7 mouse cellular contexts compared by ENCODE assay signal in genomic region chr1:182019266-182019925, GRCm38 (mm10). TPM values are rescaled to one million over a fixed set of nuclear protein-coding genes. Genes with fewer than 3 reads are reported as not detected.
DNase-seq lines count a peak whose midpoint lies in the region; ATAC-seq lines count a peak whose summit lies in the region.

No protein-coding gene starts in this region.

- intact Hi-C loops in left cerebral cortex, postnatal 36 days (cut with DNase I): loop anchor here (1.0 to 10.0 kb wide), 5 partner anchors 55 to 127 kb away; no protein-coding TSS in a partner anchor

- peak; percentile 75 for ATAC-seq in forebrain, embryonic 12.5 days (ENCODE audit: low FRiP score)
- peak; percentile 75 for ATAC-seq in intestine, embryonic 16.5 days
- ATAC-seq in midbrain, embryonic 13.5 days: peak; percentile 76

- peaks cover 26% of the 10 kb centered on the region for H3K4me1 ChIP-seq in forebrain, embryonic 12.5 days
- 0 out of 2 replicates have a peak, but pooled peaks cover 6% of the 10 kb centered on the region for H3K4me1 ChIP-seq in intestine, embryonic 16.5 days (ENCODE audit: control insufficient read depth, insufficient read depth, low read length)
- peaks cover 38% of the 10 kb centered on the region for H3K4me1 ChIP-seq in midbrain, embryonic 13.5 days (replicated peaks)

- H3K4me3 ChIP-seq in forebrain, embryonic 12.5 days (replicated peaks): peak overlapping the region; percentile 96
- H3K4me3 ChIP-seq in intestine, embryonic 16.5 days (ENCODE audit: low read length): peak overlapping the region; percentile 73
- peak overlapping the region; percentile 93 for H3K4me3 ChIP-seq in midbrain, embryonic 13.5 days (replicated peaks)

- DNase-seq in left cerebral cortex, postnatal 36 days (ENCODE audit: low spot score in 2 of 2): peak; percentile 23 to 72
- no peak for DNase-seq in left cerebral cortex, adult 9 months (ENCODE audit: low spot score in 2 of 2)
- peak; percentile 20 for DNase-seq in brain, embryonic 18.5 days (ENCODE audit: low read depth, low spot score)
- DNase-seq in thymus, postnatal 36 days: peak; percentile 4 to 19

- no peaks in the 10 kb centered on the region for H3K27me3 ChIP-seq in forebrain, embryonic 12.5 days
- no peaks in the 10 kb centered on the region for H3K27me3 ChIP-seq in intestine, embryonic 16.5 days (replicated peaks; ENCODE audit: control insufficient read depth, insufficient read depth, low read length)
- H3K27me3 ChIP-seq in midbrain, embryonic 13.5 days: no peaks in the 10 kb centered on the region

- H3K4me2 ChIP-seq in forebrain, embryonic 12.5 days: peak overlapping the region; percentile 70
- H3K4me2 ChIP-seq in intestine, embryonic 16.5 days (ENCODE audit: low read depth, low read length): peak overlapping the region; percentile 89
- H3K4me2 ChIP-seq in midbrain, embryonic 13.5 days (replicated peaks): peak overlapping the region; percentile 70

- WGBS in forebrain, embryonic 12.5 days: 0% methylated on average over 66 of the region's 104 CpGs
- WGBS in intestine, embryonic 16.5 days: 0% methylated on average over 54 of the region's 104 CpGs
- under 1% methylated on average over 87 of the region's 104 CpGs for WGBS in midbrain, embryonic 13.5 days

- peak overlapping the region; percentile 99 for H3K27ac ChIP-seq in forebrain, embryonic 12.5 days
- H3K27ac ChIP-seq in intestine, embryonic 16.5 days (ENCODE audit: low read length): peak overlapping the region; percentile 86
- H3K27ac ChIP-seq in midbrain, embryonic 13.5 days: peak overlapping the region; percentile 99

- no peaks in the 10 kb centered on the region for H3K9me3 ChIP-seq in forebrain, embryonic 12.5 days
- H3K9me3 ChIP-seq in intestine, embryonic 16.5 days (ENCODE audit: control insufficient read depth, low read length): no peaks in the 10 kb centered on the region
- no peaks in the 10 kb centered on the region for H3K9me3 ChIP-seq in midbrain, embryonic 13.5 days

- peaks cover 5% of the 10 kb centered on the region for H3K36me3 ChIP-seq in forebrain, embryonic 12.5 days (replicated peaks)
- H3K36me3 ChIP-seq in intestine, embryonic 16.5 days (ENCODE audit: control insufficient read depth, insufficient read depth, low read length): no peaks in the 10 kb centered on the region
- H3K36me3 ChIP-seq in midbrain, embryonic 13.5 days: no peaks in the 10 kb centered on the region

- peak overlapping the region; percentile 100 for H3K9ac ChIP-seq in forebrain, embryonic 12.5 days
- peak overlapping the region; percentile 86 for H3K9ac ChIP-seq in intestine, embryonic 16.5 days (ENCODE audit: low read depth, low read length)
- peak overlapping the region; percentile 98 for H3K9ac ChIP-seq in midbrain, embryonic 13.5 days (replicated peaks)

RNA-seq across cellular contexts. Expression of gene Enah, which starts 0.4 kb away (rescaled TPM):
- total RNA-seq in left cerebral cortex, postnatal 36 days (2021): 100 to 1,000 TPM; 128 to 155 TPM
- 37.4 and 40.4 TPM in 2 replicates for polyA plus RNA-seq in forebrain, embryonic 12.5 days (2016; fragmentation: Nextera tagmentation; extraction: Ambion mirVana)
- polyA plus RNA-seq in intestine, embryonic 16.5 days (2015; fragmentation: Nextera tagmentation; extraction: Ambion mirVana): 7.0 and 8.9 TPM in 2 replicates
- polyA plus RNA-seq in midbrain, embryonic 13.5 days (2015; fragmentation: Nextera tagmentation; extraction: Ambion mirVana): 36.3 and 37.9 TPM in 2 replicates

Comparison
In these comparisons a context has a peak if more than half of its experiments do, and no peak if none do; other contexts are left out.
1. DNase-seq: peak in left cerebral cortex, postnatal 36 days (2 of 2), brain, embryonic 18.5 days (single experiment) and thymus, postnatal 36 days (2 of 2); none in left cerebral cortex, adult 9 months (0 of 2).
2. Peak in every context shown above with its lines, with median percentiles within 50 percentile points of each other: ATAC-seq, H3K27ac ChIP-seq, H3K4me2 ChIP-seq, H3K4me3 ChIP-seq and H3K9ac ChIP-seq.